10 mouse cellular contexts compared by ENCODE assay signal in the genomic region with DNA sequence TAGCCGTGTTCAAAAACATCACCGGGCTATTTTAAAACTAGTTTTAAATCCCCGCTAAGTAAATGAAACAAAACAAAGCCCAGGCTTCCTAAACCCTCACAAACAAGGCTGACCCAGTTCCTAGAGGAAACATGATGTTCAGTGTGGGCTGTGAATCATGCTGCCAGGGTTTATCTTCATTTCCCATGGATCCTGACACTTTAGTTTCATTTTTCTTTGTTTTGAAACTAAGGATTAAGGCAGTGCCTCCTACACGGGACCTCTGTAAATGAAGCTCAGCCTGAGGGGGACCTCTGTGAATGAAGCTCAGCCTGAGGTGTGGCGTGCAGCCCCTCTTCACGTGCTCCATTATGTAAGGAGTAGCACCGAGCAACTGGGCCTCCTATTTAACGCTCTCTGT. TPM values are rescaled to one million over a fixed set of nuclear protein-coding genes. Genes with fewer than 3 reads are reported as not detected.
DNase-seq lines count a peak whose midpoint lies in the region; ATAC-seq and TF ChIP-seq lines count a peak whose summit lies in the region.
"Had no signal": no experiment of that assay in that cellular context is flagged by ENCODE, and none has a peak within 500 bp of the region (broad histone marks: within the 10 kb centered on the region; RNA-seq: fewer than 3 reads in every experiment).

No protein-coding gene starts in this region.

- ATAC-seq in liver, embryonic 15.5 days (ENCODE audit: insufficient read depth): no peak

- peaks cover 30% of the 10 kb centered on the region for H3K36me3 ChIP-seq in liver, embryonic 15.5 days (replicated peaks)

- no peaks in the 10 kb centered on the region for H3K4me1 ChIP-seq in brown adipose tissue, adult 24 weeks (ENCODE audit: control insufficient read depth, insufficient read depth, insufficient read length, low read length)
- H3K4me1 ChIP-seq in liver, embryonic 15.5 days (replicated peaks): peaks cover 12% of the 10 kb centered on the region

- no peaks in the 10 kb centered on the region for H3K9me3 ChIP-seq in liver, embryonic 15.5 days (replicated peaks)
- H3K9me3 ChIP-seq: forebrain, embryonic 12.5 days had no signal

- H3K27ac ChIP-seq in left cerebral cortex, adult 2 months: peak overlapping the region; percentile 70
- peak overlapping the region; percentile 74; the same call in 1 of the 2 replicates for H3K27ac ChIP-seq in brown adipose tissue, adult 24 weeks (replicated peaks; ENCODE audit: low read depth, low read length)
- peak overlapping the region; percentile 31 for H3K27ac ChIP-seq in liver, embryonic 15.5 days (replicated peaks)
- H3K27ac ChIP-seq: forebrain, embryonic 12.5 days had no signal

- H3K9ac ChIP-seq in liver, embryonic 15.5 days: no peak overlapping the region
- H3K9ac ChIP-seq: forebrain, embryonic 12.5 days had no signal

- no peak overlapping the region for H3K4me2 ChIP-seq in liver, embryonic 15.5 days
- H3K4me2 ChIP-seq: forebrain, embryonic 12.5 days had no signal

- peak; percentile 47 to 50 for DNase-seq in heart, adult 18-20 months
- DNase-seq in heart, postnatal 25 days (ENCODE audit: low spot score): no peak
- DNase-seq in left cerebral cortex, adult 2 months (ENCODE audit: extremely low spot score in 1 of 2, low spot score in 2 of 2): no peak
- no peak for DNase-seq in left cerebral cortex, postnatal 10 days (ENCODE audit: extremely low spot score in 1 of 2, low spot score in 2 of 2)
- DNase-seq in T-cell, adult 2 months (ENCODE audit: low spot score): no peak
- no peak for DNase-seq in lung, postnatal 10 days

- peak overlapping the region; percentile 24 for H3K4me3 ChIP-seq in left cerebral cortex, adult 2 months
- peak overlapping the region; percentile 42 for H3K4me3 ChIP-seq in brown adipose tissue, adult 24 weeks (ENCODE audit: insufficient read depth, low read depth, low read length)
- H3K4me3 ChIP-seq in liver, embryonic 15.5 days (replicated peaks): no peak overlapping the region
- H3K4me3 ChIP-seq: forebrain, embryonic 12.5 days had no signal

- intact Hi-C loops in heart, postnatal 25 days (cut with DNase I): no loop called here
- intact Hi-C loops in left cerebral cortex, adult 2 months (cut with DNase I): no loop called here
- intact Hi-C loops in left cerebral cortex, postnatal 10 days (cut with DNase I): no loop called here

- no peaks in the 10 kb centered on the region for H3K27me3 ChIP-seq in liver, embryonic 15.5 days
- H3K27me3 ChIP-seq: CH12.LX; forebrain, embryonic 12.5 days had no signal

- TF ChIP-seq CTCF in left cerebral cortex, adult 2 months (IDR thresholded peaks at IDR 0.05): no peak

- 40% methylated on average over 8 of the region's 8 CpGs for WGBS in liver, embryonic 15.5 days (ENCODE audit: insufficient replicate concordance)

RNA-seq across cellular contexts. Expression of a gene that starts 13.2 kb away (rescaled TPM):
- total RNA-seq in heart, adult 18-20 months (2021): 1 to 10 TPM; 1.9 to 2.9 TPM
- 1 to 10 TPM; 2.0 to 2.2 TPM for total RNA-seq in heart, postnatal 25 days (2021)
- 1 to 10 TPM; 5.8 to 6.4 TPM for total RNA-seq in left cerebral cortex, adult 2 months (2021)
- 1 to 10 TPM; 2.8 to 3.0 TPM for total RNA-seq in left cerebral cortex, postnatal 10 days (2021)
- 1.8 and 2.0 TPM in 2 replicates for polyA plus RNA-seq in brown adipose tissue, adult 24 weeks (2012; ENCODE audit: insufficient read depth, insufficient read length, missing spikeins)
- polyA plus RNA-seq in liver, embryonic 15.5 days (2015; fragmentation: Nextera tagmentation; extraction: Ambion mirVana): 14.9 and 15.3 TPM in 2 replicates

RNA-seq across cellular contexts. Expression of a gene that starts 22.5 kb away (rescaled TPM):
- total RNA-seq in heart, adult 18-20 months (2021): 1 to 10 TPM; 2.1 to 2.8 TPM
- 1 to 10 TPM; 2.4 to 3.9 TPM for total RNA-seq in heart, postnatal 25 days (2021)
- 1 to 10 TPM; 4.6 to 5.5 TPM for total RNA-seq in left cerebral cortex, adult 2 months (2021)
- total RNA-seq in left cerebral cortex, postnatal 10 days (2021): 1 to 10 TPM; 3.9 to 5.9 TPM
- polyA plus RNA-seq in brown adipose tissue, adult 24 weeks (2012; ENCODE audit: insufficient read depth, insufficient read length, missing spikeins): 0.54 and 0.63 TPM in 2 replicates
- 0.59 and 0.62 TPM in 2 replicates for polyA plus RNA-seq in liver, embryonic 15.5 days (2015; fragmentation: Nextera tagmentation; extraction: Ambion mirVana)

RNA-seq across cellular contexts. Expression of a gene that starts 34.5 kb away (rescaled TPM):
- 10 to 100 TPM; 18.3 to 18.9 TPM for total RNA-seq in heart, adult 18-20 months (2021)
- total RNA-seq in heart, postnatal 25 days (2021): 10 to 100 TPM; 15.5 to 16.7 TPM
- 10 to 100 TPM; 81.7 to 89.0 TPM for total RNA-seq in left cerebral cortex, adult 2 months (2021)
- 10 to 100 TPM; 70.6 to 76.0 TPM for total RNA-seq in left cerebral cortex, postnatal 10 days (2021)
- 13.1 and 25.0 TPM in 2 replicates for polyA plus RNA-seq in brown adipose tissue, adult 24 weeks (2012; ENCODE audit: insufficient read depth, insufficient read length, missing spikeins)
- 19.1 and 19.2 TPM in 2 replicates for polyA plus RNA-seq in liver, embryonic 15.5 days (2015; fragmentation: Nextera tagmentation; extraction: Ambion mirVana)

Comparison
In these comparisons a context has a peak if more than half of its experiments do, and no peak if none do; other contexts are left out.
1. DNase-seq: peak in heart, adult 18-20 months (2 of 2); none in heart, postnatal 25 days (single experiment), left cerebral cortex, adult 2 months (0 of 2), left cerebral cortex, postnatal 10 days (0 of 2), T-cell, adult 2 months (single experiment) and lung, postnatal 10 days (single experiment).
2. Peak in every context shown above with its lines, with median percentiles within 50 percentile points of each other: H3K27ac ChIP-seq.